Mouse (Mus musculus) stomach, postnatal 0 days (tissue): ENCODE data around the gene Shc2. TPM values are rescaled to one million over a fixed set of nuclear protein-coding genes. Genes with fewer than 3 reads are reported as not detected.

ENCODE experiments used
- ATAC-seq: fragments of 200-750 bp; cut with Nextera tagmentation; 2 replicates; pipeline ENCODE4 v1.8.0; 2017; ENCODE audit not compliant: low FRiP score, low TSS enrichment
- DNase-seq: peaks from one replicate; pipeline ENCODE4 v3.0.0-alpha.2; 2016; ENCODE audit warnings: low spot score
- H3K27ac ChIP-seq: fragments of 300-500 bp; sonication (generic); replicated peaks from 2 replicates; pipeline ENCODE4 v1.5.1; 2014; ENCODE audit warnings: mild to moderate bottlenecking, control low read depth
- H3K27me3 ChIP-seq: fragments of 300-500 bp; sonication (generic); 2 replicates; pipeline ENCODE4 v1.6.1; 2014; ENCODE audit warnings: low read length; ENCODE audit not compliant: control insufficient read depth, insufficient read depth
- H3K36me3 ChIP-seq: fragments of 300-500 bp; sonication (generic); 2 replicates; pipeline ENCODE4 v1.6.1; 2014; ENCODE audit warnings: low read length, mixed read lengths; ENCODE audit not compliant: control insufficient read depth, insufficient read depth
- H3K4me1 ChIP-seq: fragments of 300-500 bp; sonication (generic); replicated peaks from 2 replicates; pipeline ENCODE4 v1.6.1; 2014; ENCODE audit warnings: antibody characterized with exemption; ENCODE audit not compliant: control insufficient read depth, insufficient read depth
- H3K4me2 ChIP-seq: fragments of 300-500 bp; sonication (generic); replicated peaks from 2 replicates; pipeline ENCODE4 v1.6.1; 2014; ENCODE audit warnings: low read depth, mild to moderate bottlenecking, control low read depth, moderate library complexity
- H3K4me3 ChIP-seq: fragments of 300-500 bp; sonication (generic); 2 replicates; pipeline ENCODE4 v1.5.1; 2014; ENCODE audit warnings: low read depth, low read length, control low read depth
- H3K9ac ChIP-seq: fragments of 300-500 bp; sonication (generic); 2 replicates; pipeline ENCODE4 v1.6.1; 2014; ENCODE audit warnings: mild to moderate bottlenecking, low read length, control low read depth, mixed read lengths
- H3K9me3 ChIP-seq: fragments of 300-500 bp; sonication (generic); 2 replicates; pipeline ENCODE4 v1.6.1; 2016; ENCODE audit warnings: low read length; ENCODE audit not compliant: control insufficient read depth
- CTCF ChIP-seq: IDR thresholded peaks from 2 replicates; pipeline ENCODE4 v1.5.1; 2016; ENCODE audit warnings: antibody characterized with exemption, low read depth, mild to moderate bottlenecking, moderate library complexity
- EP300 ChIP-seq: optimal IDR thresholded peaks from 2 replicates; pipeline ENCODE3; 2016; ENCODE audit warnings: antibody characterized with exemption
- WGBS: fragments of 180-500 bp; shearing (Covaris S2); extraction: QIAGEN DNeasy Blood & Tissue Kit; methylation state at CpG from one replicate; pipeline ENCODE4 v1.1.7; 2014; 5-methylcytosine and 5-hydroxymethylcytosine counted together
- polyA plus RNA-seq: library from polyadenylated mRNA; unstranded; fragments of >200 nt; fragmentation: Nextera tagmentation; extraction: Ambion mirVana; gene quantifications from 2 replicates; pipeline ENCODE4 v1.2.1, GENCODE M21; 2015

Gene Shc2
- polyA plus RNA-seq, 1 experiment from 2014 or later, result 2.7 TPM

DNA sequence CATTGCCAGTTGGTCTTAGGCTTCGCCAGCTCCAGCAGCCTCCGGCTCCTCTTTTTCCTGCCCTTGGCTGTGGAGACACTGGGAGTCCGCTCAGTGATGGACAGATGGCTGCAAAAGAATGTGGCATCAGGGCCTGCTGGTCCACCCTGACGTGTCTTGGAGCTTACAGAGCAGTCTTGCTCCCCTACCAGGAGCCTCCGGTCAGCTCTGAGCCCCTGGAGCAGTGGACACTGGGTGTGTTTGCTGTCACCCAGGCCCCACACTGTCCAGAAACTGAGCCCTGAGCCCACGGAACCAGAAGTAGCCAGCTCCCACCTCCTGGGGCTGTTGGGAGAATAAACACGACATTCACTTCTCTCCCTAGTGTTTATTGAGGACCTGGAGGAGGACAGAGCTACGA, 51.5 kb downstream of the Shc2 start:
- 60% methylated on average over 8 of the region's 8 CpGs for WGBS
- H3K27ac ChIP-seq, result no peak overlapping the region
- no peak overlapping the region for H3K4me2 ChIP-seq
- H3K9me3 ChIP-seq, result no peaks in the 10 kb centered on the region
- ATAC-seq (no peak), DNase-seq (no peak)
- no peaks in the 10 kb centered on the region for H3K4me1 ChIP-seq
- no peaks in the 10 kb centered on the region for H3K36me3 ChIP-seq
- no peaks in the 10 kb centered on the region for H3K27me3 ChIP-seq
- H3K9ac ChIP-seq, result no peak overlapping the region
- H3K4me3 ChIP-seq, result no peak overlapping the region
- no peak for TF ChIP-seq CTCF

DNA sequence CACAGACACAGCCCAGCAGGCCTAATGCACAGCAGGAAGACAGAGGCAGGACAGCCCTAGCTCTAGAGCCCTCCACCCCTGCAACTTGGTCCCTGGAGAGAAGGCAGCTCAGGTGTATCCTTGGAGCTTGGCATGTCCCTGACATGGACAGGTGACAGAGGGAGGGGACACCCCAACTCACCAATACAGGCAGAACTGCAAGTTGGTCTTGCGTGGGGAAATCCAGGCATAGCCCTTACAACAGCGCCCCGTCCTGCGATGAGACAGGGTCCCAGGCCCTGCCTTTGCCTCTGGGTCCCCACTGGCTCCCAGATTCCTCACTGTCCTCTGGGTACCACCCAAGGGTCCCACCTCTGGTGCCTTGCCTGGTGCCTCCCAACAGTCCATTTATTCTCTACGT, 52.0 kb downstream of the Shc2 start:
- no peaks in the 10 kb centered on the region for H3K27me3 ChIP-seq
- no peak overlapping the region for H3K4me2 ChIP-seq
- TF ChIP-seq CTCF (no peak), EP300 (no peak)
- no peak overlapping the region for H3K9ac ChIP-seq
- no peak for DNase-seq
- H3K36me3 ChIP-seq, result no peaks in the 10 kb centered on the region
- H3K4me3 ChIP-seq, result no peak overlapping the region
- no peaks in the 10 kb centered on the region for H3K4me1 ChIP-seq
- no peaks in the 10 kb centered on the region for H3K9me3 ChIP-seq
- ATAC-seq, result no peak
- 97% methylated on average over 5 of the region's 5 CpGs for WGBS
- no peak overlapping the region for H3K27ac ChIP-seq

DNA sequence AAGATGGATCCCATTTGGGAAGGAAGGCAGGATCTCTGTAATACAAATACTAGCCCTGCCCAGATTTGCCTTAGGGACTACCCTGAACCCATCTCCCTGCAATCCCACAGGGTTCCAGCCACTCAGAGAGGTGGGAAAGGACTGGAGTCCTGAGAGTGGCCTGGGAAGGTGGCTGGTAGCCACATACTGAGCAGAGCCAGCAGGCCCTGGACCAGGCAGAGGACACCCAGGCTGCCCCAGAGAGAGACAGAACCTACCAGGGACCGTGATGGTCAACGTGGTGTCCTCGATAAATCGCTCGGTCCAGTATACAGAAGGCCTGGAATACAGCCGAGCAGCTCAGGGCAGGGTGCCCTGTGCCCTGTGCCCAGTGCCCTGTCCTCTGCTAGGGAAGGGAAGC, 52.6 kb downstream of the Shc2 start:
- no peaks in the 10 kb centered on the region for H3K27me3 ChIP-seq
- no peak overlapping the region for H3K4me2 ChIP-seq
- DNase-seq (no peak), ATAC-seq (no peak)
- no peak overlapping the region for H3K27ac ChIP-seq
- 93% methylated on average over 6 of the region's 6 CpGs for WGBS
- H3K9ac ChIP-seq, result no peak overlapping the region
- TF ChIP-seq EP300 (no peak), CTCF (no peak)
- no peak overlapping the region for H3K4me3 ChIP-seq
- H3K9me3 ChIP-seq, result no peaks in the 10 kb centered on the region
- no peaks in the 10 kb centered on the region for H3K4me1 ChIP-seq
- no peaks in the 10 kb centered on the region for H3K36me3 ChIP-seq

GRCm38 (mm10) chr10:79584426-79584825, 53.3 kb downstream of the Shc2 start:
- DNase-seq, result no peak
- Histone ChIP-seq H3K4me3 (no peak overlapping the region), H3K27ac (no peak overlapping the region), H3K4me1 (no peaks in the 10 kb centered on the region), H3K4me2 (no peak overlapping the region), H3K36me3 (no peaks in the 10 kb centered on the region), H3K9ac (no peak overlapping the region), H3K9me3 (no peaks in the 10 kb centered on the region), H3K27me3 (no peaks in the 10 kb centered on the region)
- TF ChIP-seq EP300 (no peak), CTCF (no peak)
- ATAC-seq, result no peak
- 76% methylated on average over 9 of the region's 9 CpGs for WGBS

- TF ChIP-seq EP300 (no peak), CTCF (no peak)
- H3K4me3 ChIP-seq, result no peak overlapping the region
- WGBS, result 47% methylated on average over 7 of the region's 7 CpGs
- no peak for DNase-seq
- ATAC-seq, result no peak
- H3K36me3 ChIP-seq, result no peaks in the 10 kb centered on the region
- no peak overlapping the region for H3K4me2 ChIP-seq
- H3K4me1 ChIP-seq, result no peaks in the 10 kb centered on the region
- H3K27me3 ChIP-seq, result no peaks in the 10 kb centered on the region
- H3K27ac ChIP-seq, result no peak overlapping the region
- H3K9ac ChIP-seq, result no peak overlapping the region
- H3K9me3 ChIP-seq, result no peaks in the 10 kb centered on the region
These were observed 53.7 kb downstream of the Shc2 start for GRCm38 (mm10) chr10:79584021-79584420.

- Histone ChIP-seq H3K9me3 (no peaks in the 10 kb centered on the region), H3K4me2 (no peak overlapping the region)
These were observed 56.2 kb downstream of the Shc2 start for GRCm38 (mm10) chr10:79581501-79581900.

More at GRCm38 (mm10) chr10:79581501-79581900, 56.2 kb downstream of the Shc2 start:
- H3K4me3 ChIP-seq, result no peak overlapping the region
- no peaks in the 10 kb centered on the region for H3K27me3 ChIP-seq
- ATAC-seq, result no peak
- H3K4me1 ChIP-seq, result no peaks in the 10 kb centered on the region
- no peak overlapping the region for H3K9ac ChIP-seq
- DNase-seq, result peak; percentile 12
- WGBS, result 78% methylated on average over 8 of the region's 8 CpGs
- TF ChIP-seq EP300, result no peak
- TF ChIP-seq CTCF, result no peak
- no peaks in the 10 kb centered on the region for H3K36me3 ChIP-seq
- H3K27ac ChIP-seq, result no peak overlapping the region
